Mouse (Mus musculus): ENCODE measurements around the gene Prpf18.
A peak's percentile ranks its signal among the peaks of the same experiment; 100 is the strongest.
"Not testable (repeated sequence)": the region's sequence is repeated elsewhere in the genome, so short reads cannot be mapped to it uniquely, and the experiment has no call there.

Prpf18 gene

GRCm38 (mm10) chr2:4615014-4615546 is 36.8 kb downstream of the Prpf18 start:
- no peak for DNase-seq (ENCODE audit: low read depth in 2 of 2, low spot score in 2 of 2)

- DNase-seq (ENCODE audit: low read depth in 2 of 2, low spot score in 2 of 2) = not testable (repeated sequence)
Measured at GRCm38 (mm10) chr2:4614276-4614929, 37.5 kb downstream of the Prpf18 start.

- DNase-seq (ENCODE audit: low read depth in 2 of 2, low spot score in 2 of 2) = no peak
Measured at GRCm38 (mm10) chr2:4611704-4612103, 40.2 kb downstream of the Prpf18 start.

GRCm38 (mm10) chr2:4611295-4611694 is 40.6 kb downstream of the Prpf18 start:
- no peak for DNase-seq (ENCODE audit: low read depth in 2 of 2, low spot score in 2 of 2)

- no peak for DNase-seq (ENCODE audit: low read depth in 2 of 2, low spot score in 2 of 2)
Measured at GRCm38 (mm10) chr2:4609433-4609832, 42.5 kb downstream of the Prpf18 start.

GRCm38 (mm10) chr2:4608253-4608652 is 43.7 kb downstream of the Prpf18 start:
- no peak for DNase-seq (ENCODE audit: low read depth in 2 of 2, low spot score in 2 of 2)

- DNase-seq (ENCODE audit: low read depth in 2 of 2, low spot score in 2 of 2) = no peak
Measured at GRCm38 (mm10) chr2:4606559-4606958, 45.4 kb downstream of the Prpf18 start.

- no peak for DNase-seq (ENCODE audit: low read depth in 2 of 2, low spot score in 2 of 2)
Measured at GRCm38 (mm10) chr2:4603361-4603945, 48.5 kb downstream of the Prpf18 start.

- DNase-seq (ENCODE audit: low read depth in 2 of 2, low spot score in 2 of 2) = peak; percentile 30 to 47
Measured at GRCm38 (mm10) chr2:4601034-4601890, 50.7 kb downstream of the Prpf18 start.

GRCm38 (mm10) chr2:4596992-4597391 is 54.9 kb downstream of the Prpf18 start:
- no peak for DNase-seq (ENCODE audit: low read depth in 2 of 2, low spot score in 2 of 2)

GRCm38 (mm10) chr2:4593878-4594387 is 58.0 kb downstream of the Prpf18 start:
- DNase-seq (ENCODE audit: low read depth in 2 of 2, low spot score in 2 of 2) = no peak

GRCm38 (mm10) chr2:4593433-4593832 is 58.5 kb downstream of the Prpf18 start:
- DNase-seq (ENCODE audit: low read depth in 2 of 2, low spot score in 2 of 2) = no peak

- no peak for DNase-seq (ENCODE audit: low read depth in 2 of 2, low spot score in 2 of 2)
Measured at GRCm38 (mm10) chr2:4592666-4593065, 59.2 kb downstream of the Prpf18 start.

GRCm38 (mm10) chr2:4591647-4592046 is 60.3 kb downstream of the Prpf18 start:
- peak in 1 of 2 experiments; percentile 11 for DNase-seq (ENCODE audit: low read depth in 2 of 2, low spot score in 2 of 2)

- DNase-seq (ENCODE audit: low read depth in 2 of 2, low spot score in 2 of 2) = no peak
Measured at GRCm38 (mm10) chr2:4587685-4588409, 64.1 kb downstream of the Prpf18 start.

- no peak for DNase-seq (ENCODE audit: low read depth in 2 of 2, low spot score in 2 of 2)
Measured at GRCm38 (mm10) chr2:4586245-4586644, 65.7 kb downstream of the Prpf18 start.

GRCm38 (mm10) chr2:4584252-4584651 is 67.7 kb downstream of the Prpf18 start:
- no peak for DNase-seq (ENCODE audit: low read depth in 2 of 2, low spot score in 2 of 2)

GRCm38 (mm10) chr2:4582930-4583329 is 69.0 kb downstream of the Prpf18 start:
- no peak for DNase-seq (ENCODE audit: low read depth in 2 of 2, low spot score in 2 of 2)

GRCm38 (mm10) chr2:4580666-4581065 is 71.2 kb downstream of the Prpf18 start:
- peak; percentile 69 to 72 for DNase-seq (ENCODE audit: low read depth in 2 of 2, low spot score in 2 of 2)

- no peak for DNase-seq (ENCODE audit: low read depth in 2 of 2, low spot score in 2 of 2)
Measured at GRCm38 (mm10) chr2:4579357-4580068, 72.4 kb downstream of the Prpf18 start.
